Mouse (Mus musculus) B cell, adult 62 days (primary cell): ENCODE results near the gene Mboat1. TPM values are rescaled to one million over a fixed set of nuclear protein-coding genes. Genes with fewer than 3 reads are reported as not detected.

Source experiments
- total RNA-seq: library from RNA; stranded (reverse); gene quantifications from 4 replicates; pipeline ENCODE4 v1.2.4, GENCODE M21; 2023

Mboat1 gene
- 0.88 TPM in 1 of 4 replicates, not detected in the others for total RNA-seq

GRCm38 (mm10) chr13:30136243-30136922 lies at the start of gene Mboat1:
Gene Mboat1 (plus strand): TSS chr13:30136489.

Other genes starting within 250 kb of the Mboat1 start
- gene E2f3, start 150.4 kb upstream of the Mboat1 start, total RNA-seq, result 5.7 to 7.0 TPM (median 6.3 TPM) in 4 replicates
- not detected in 4 replicates for gene Agtr1a, start 200.0 kb downstream of the Mboat1 start, total RNA-seq